Mouse (Mus musculus) A20 (cell line): ENCODE data around the gene Gm4559.
"Not testable (repeated sequence)": the region's sequence is repeated elsewhere in the genome, so short reads cannot be mapped to it uniquely, and the experiment has no call there.

ENCODE experiments used
- DNase-seq: peaks from one replicate; pipeline ENCODE4 v3.0.0-alpha.2; 2011; ENCODE audit warnings: low read depth, low spot score

The Gm4559 gene

GRCm38 (mm10) chr7:142279291-142279690, 5.1 kb upstream of the Gm4559 start:
- not testable (repeated sequence) for DNase-seq

GRCm38 (mm10) chr7:142278183-142278582, 4.0 kb upstream of the Gm4559 start:
- peak; percentile 56 for DNase-seq

DNA sequence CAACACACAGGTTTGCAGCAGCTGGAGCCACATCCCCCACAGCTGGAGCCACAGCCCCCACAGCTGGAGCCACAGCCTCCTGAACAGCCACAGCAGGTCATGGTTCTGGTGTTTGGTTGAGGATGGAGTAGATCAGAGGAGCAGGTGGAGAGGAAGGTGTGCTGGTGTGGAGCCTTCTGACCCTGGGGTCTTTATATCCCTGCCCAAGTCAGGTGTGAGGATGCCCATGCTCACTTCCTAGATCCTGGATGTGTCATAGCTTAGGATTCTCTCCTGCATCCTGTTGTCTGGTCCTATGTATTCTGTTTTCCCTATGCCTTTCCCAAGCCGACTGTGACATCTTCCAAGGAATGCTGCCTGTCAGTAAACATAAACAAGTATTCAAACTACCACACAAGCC, 15.9 kb downstream of the Gm4559 start, which contains the start of gene Gm2431:
TSS of gene Gm2431 (minus strand) at position 101 of the 400 bp plus-strand sequence.
- not testable (repeated sequence) for DNase-seq

DNA sequence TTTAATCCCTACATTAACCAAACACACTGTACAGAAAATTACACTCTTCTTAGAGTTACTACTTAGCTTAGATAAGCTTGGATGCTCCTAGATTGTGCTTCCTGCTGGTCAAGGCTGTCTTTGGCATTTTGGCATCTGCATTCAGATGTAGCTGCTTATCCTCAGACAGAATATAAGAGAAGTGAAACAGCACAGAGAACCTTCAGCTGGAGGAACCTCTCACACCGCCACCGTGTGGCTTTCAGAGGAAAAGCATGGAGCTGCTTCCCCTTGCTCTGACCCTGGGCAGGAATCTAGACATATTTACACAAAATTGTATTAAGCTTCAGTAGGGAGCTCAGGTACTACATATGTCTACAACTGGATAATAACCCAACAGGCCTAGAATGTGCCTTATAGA, 18.6 kb downstream of the Gm4559 start:
- DNase-seq, result peak; percentile 57

DNA sequence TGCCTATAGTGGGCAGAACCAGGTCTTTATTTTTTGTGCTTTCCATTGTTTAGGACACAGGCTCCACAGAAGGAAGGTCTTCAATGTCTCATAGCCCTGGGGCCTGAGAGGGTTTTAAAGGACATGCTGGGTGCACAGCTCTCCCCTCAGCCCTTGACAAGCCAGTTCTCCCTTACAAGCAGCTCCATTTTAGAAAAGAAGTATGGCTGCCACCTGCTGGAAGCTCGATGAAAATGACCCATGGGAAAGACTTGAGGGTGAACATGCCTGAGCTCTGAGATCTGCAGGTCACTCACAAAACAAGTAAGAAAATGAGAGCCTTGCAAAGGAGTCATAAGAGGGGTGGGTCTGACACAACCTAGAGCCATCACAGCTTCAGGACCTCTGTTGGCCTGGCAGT, 24.3 kb downstream of the Gm4559 start:
- DNase-seq, result peak; percentile 39

GRCm38 (mm10) chr7:142240978-142241377, 33.2 kb downstream of the Gm4559 start, which contains the start of gene Gm40460:
Gene Gm40460, minus strand, starts transcription at chr7:142241078.
- DNase-seq, result no peak

DNA sequence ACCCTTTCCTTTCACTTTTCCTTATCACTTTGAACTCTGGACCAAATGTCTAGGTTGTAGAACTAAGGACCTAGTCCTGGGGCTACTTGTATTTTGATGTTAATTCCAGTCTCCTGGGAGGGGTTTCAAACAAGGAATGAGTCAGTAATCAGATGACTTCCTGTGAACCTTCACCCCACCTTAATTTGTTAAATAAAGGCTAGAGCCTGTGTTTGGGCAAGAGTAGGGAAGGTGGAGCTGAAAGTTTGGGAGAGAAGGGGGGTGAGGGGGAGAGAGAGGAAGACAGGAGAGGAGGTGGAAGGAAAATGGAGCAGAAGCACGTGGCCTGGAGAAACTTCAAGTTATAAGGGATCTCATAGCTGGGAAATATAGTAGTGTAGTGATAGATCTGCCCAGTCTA, 42.6 kb downstream of the Gm4559 start:
- DNase-seq, result no peak

GRCm38 (mm10) chr7:142229871-142230270, 44.3 kb downstream of the Gm4559 start, which contains the start of gene Krtap5-5:
Gene Krtap5-5, minus strand, starts transcription at chr7:142229971.
- DNase-seq, result not testable (repeated sequence)

DNA sequence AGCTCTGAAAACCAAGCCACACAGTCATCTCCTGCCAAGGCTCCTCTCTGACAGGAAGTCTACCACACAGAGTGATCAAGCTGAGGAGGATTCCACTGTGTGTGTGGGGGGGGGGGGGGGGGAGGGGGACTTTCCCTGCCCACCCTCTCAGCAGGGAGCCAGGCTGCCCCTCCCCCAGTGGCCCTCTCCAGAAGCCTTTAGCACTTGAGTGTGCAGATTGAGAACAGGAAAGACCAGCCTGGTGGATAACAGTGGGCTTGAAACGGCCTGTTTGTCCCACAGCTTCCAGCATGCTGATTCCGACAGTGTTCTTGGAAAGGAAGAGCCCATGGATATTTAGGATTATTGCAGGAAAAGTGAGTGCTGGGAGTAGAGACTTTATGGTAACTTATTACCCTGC, 49.6 kb downstream of the Gm4559 start:
- no peak for DNase-seq
